8 mouse cellular contexts compared by ENCODE assay signal in genomic region chr15:101198218-101198617, GRCm38 (mm10). TPM values are rescaled to one million over a fixed set of nuclear protein-coding genes. Genes with fewer than 3 reads are reported as not detected.
A peak's percentile ranks its signal among the peaks of the same experiment; 100 is the strongest.
DNase-seq lines count a peak whose midpoint lies in the region; ATAC-seq and TF ChIP-seq lines count a peak whose summit lies in the region.

No protein-coding gene starts in this region.

- no peak overlapping the region for H3K4me3 ChIP-seq in G1E (ENCODE audit: low read depth, low read length)
- no peak overlapping the region for H3K4me3 ChIP-seq in bone marrow macrophage, adult 2 months (ENCODE audit: insufficient read depth, low read length)
- H3K4me3 ChIP-seq in forebrain, embryonic 10.5 days = no peak overlapping the region

- intact Hi-C loops in heart, postnatal 36 days (cut with DNase I) = loop anchor here (2.0 to 5.0 kb wide), 2 partner anchors 53 to 141 kb away; no protein-coding TSS in a partner anchor

- no peak for ATAC-seq in G1E (ENCODE audit: extremely low read depth, insufficient number of reproducible peaks, low FRiP score, poor library complexity, severe bottlenecking)

- 32% methylated on average over 3 of the region's 3 CpGs for WGBS in forebrain, embryonic 10.5 days

- TF ChIP-seq POLR2A in bone marrow macrophage, adult 2 months (IDR thresholded peaks at IDR 0.05; ENCODE audit: borderline replicate concordance, low read depth, low read length) = no peak

- H3K36me3 ChIP-seq in G1E (replicated peaks) = no peaks in the 10 kb centered on the region
- H3K36me3 ChIP-seq in forebrain, embryonic 10.5 days (replicated peaks) = peaks cover 96% of the 10 kb centered on the region

- no peaks in the 10 kb centered on the region for H3K27me3 ChIP-seq in G1E (ENCODE audit: insufficient read depth, low read length)
- H3K27me3 ChIP-seq in forebrain, embryonic 10.5 days (ENCODE audit: poor library complexity, severe bottlenecking) = no peaks in the 10 kb centered on the region

- H3K4me1 ChIP-seq in G1E (ENCODE audit: insufficient read depth, low read depth, low read length) = no peaks in the 10 kb centered on the region
- H3K4me1 ChIP-seq in bone marrow macrophage, adult 2 months (ENCODE audit: control insufficient read depth, insufficient read depth, low read length) = peaks cover 20% of the 10 kb centered on the region
- peaks cover 2% of the 10 kb centered on the region for H3K4me1 ChIP-seq in forebrain, embryonic 10.5 days

- peak; percentile 4; the same call in 1 of the 2 replicates for TF ChIP-seq CTCF in G1E (IDR thresholded peaks at IDR 0.05; ENCODE audit: low read depth, low read length)
- TF ChIP-seq CTCF in bone marrow macrophage, adult 2 months (IDR thresholded peaks at IDR 0.05; ENCODE audit: low read depth, low read length) = peak; percentile 83

- no peak for DNase-seq in G1E (ENCODE audit: low spot score)
- peak; percentile 66 for DNase-seq in forebrain, embryonic 10.5 days (ENCODE audit: extremely low spot score, low spot score)
- DNase-seq in heart, postnatal 36 days = peak; percentile 69 to 71
- DNase-seq in layer of hippocampus, adult 18-20 months (ENCODE audit: low spot score in 2 of 2) = peak; percentile 59 to 75
- DNase-seq in lung, postnatal 14 days = peak; percentile 81
- peak; percentile 80 for DNase-seq in retina, postnatal 1 day
- DNase-seq in urinary bladder, postnatal 36 days (ENCODE audit: low spot score in 2 of 2) = peak; percentile 63 to 64

- H3K27ac ChIP-seq in bone marrow macrophage, adult 2 months (ENCODE audit: insufficient read depth, low read depth, low read length) = no peak overlapping the region
- H3K27ac ChIP-seq in forebrain, embryonic 10.5 days = no peak overlapping the region

- H3K9me3 ChIP-seq in G1E (replicated peaks) = peaks cover 90% of the 10 kb centered on the region
- H3K9me3 ChIP-seq in forebrain, embryonic 10.5 days = 0 out of 2 replicates have a peak, but pooled peaks cover 5% of the 10 kb centered on the region

RNA-seq across cellular contexts. Expression of gene Acvr1b, which starts 24.4 kb away (rescaled TPM):
- not detected in 2 replicates for total RNA-seq in G1E (2014; fragmentation: Nextera tagmentation)
- total RNA-seq in G1E (2017) = under 0.01 and 0.12 TPM in 2 replicates
- not detected in 2 replicates for polyA plus RNA-seq in G1E (2012)
- 20.2 and 22.3 TPM in 2 replicates for polyA plus RNA-seq in bone marrow macrophage, adult 2 months (2012; ENCODE audit: insufficient read depth, insufficient read length, missing spikeins)
- 5.8 TPM in 2 replicates for polyA plus RNA-seq in forebrain, embryonic 10.5 days (2016; fragmentation: Nextera tagmentation; extraction: Ambion mirVana)
- total RNA-seq in heart, postnatal 36 days (2021) = 10 to 100 TPM; 12.6 to 14.6 TPM
- total RNA-seq in layer of hippocampus, adult 18-20 months (2021) = 10 to 100 TPM; 88.8 to 90.3 TPM

RNA-seq across cellular contexts. Expression of gene Grasp, which starts 25.8 kb away (rescaled TPM):
- total RNA-seq in G1E (2014; fragmentation: Nextera tagmentation) (not detected in 2 replicates), G1E (2017) (0.16 TPM in 1 of 2 replicates, not detected in the other)
- 0.04 and 0.09 TPM in 2 replicates for polyA plus RNA-seq in G1E (2012)
- 0.40 TPM in 1 of 2 replicates, not detected in the other for polyA plus RNA-seq in bone marrow macrophage, adult 2 months (2012; ENCODE audit: insufficient read depth, insufficient read length, missing spikeins)
- polyA plus RNA-seq in forebrain, embryonic 10.5 days (2016; fragmentation: Nextera tagmentation; extraction: Ambion mirVana) = 2.6 and 4.1 TPM in 2 replicates
- total RNA-seq in heart, postnatal 36 days (2021) = 10 to 100 TPM; 10.7 to 12.0 TPM
- total RNA-seq in layer of hippocampus, adult 18-20 months (2021) = 10 to 100 TPM; 75.9 to 86.7 TPM

RNA-seq across cellular contexts. Expression of gene Nr4a1, which starts 55.9 kb away (rescaled TPM):
- total RNA-seq in G1E (2014; fragmentation: Nextera tagmentation) = not detected in 2 replicates
- not detected in 2 replicates for total RNA-seq in G1E (2017)
- polyA plus RNA-seq in G1E (2012) = 0.04 TPM in 1 of 2 replicates, not detected in the other
- 8.8 and 8.9 TPM in 2 replicates for polyA plus RNA-seq in bone marrow macrophage, adult 2 months (2012; ENCODE audit: insufficient read depth, insufficient read length, missing spikeins)
- 3.7 and 5.2 TPM in 2 replicates for polyA plus RNA-seq in forebrain, embryonic 10.5 days (2016; fragmentation: Nextera tagmentation; extraction: Ambion mirVana)
- 10 to 100 TPM in 1 of 2 experiments, 1 to 10 TPM in 1; 5.2 to 98.5 TPM for total RNA-seq in heart, postnatal 36 days (2021)
- total RNA-seq in layer of hippocampus, adult 18-20 months (2021) = 100 to 1,000 TPM in 1 of 2 experiments, 10 to 100 TPM in 1; 87.1 to 105 TPM

Comparison
In these comparisons a context has a peak if more than half of its experiments do, and no peak if none do; other contexts are left out.
1. RNA of gene Acvr1b, which starts 24.4 kb away (total RNA-seq): 88.8 to 90.3 TPM in layer of hippocampus, adult 18-20 months and 12.6 to 14.6 TPM in heart, postnatal 36 days; under 0.01 to 0.12 TPM in G1E; every median in the first group is over 10 times any median in the second.
2. RNA of gene Grasp, which starts 25.8 kb away (total RNA-seq): 75.9 to 86.7 TPM in layer of hippocampus, adult 18-20 months and 10.7 to 12.0 TPM in heart, postnatal 36 days; 0.16 TPM in G1E; every median in the first group is over 10 times any median in the second.
3. RNA of gene Nr4a1, which starts 55.9 kb away (total RNA-seq): 87.1 to 105 TPM in layer of hippocampus, adult 18-20 months and 5.2 to 98.5 TPM in heart, postnatal 36 days; not detected in G1E; every median in the first group is over 4 times any median in the second.